Mouse (Mus musculus) A20 (cell line): ENCODE data around the gene Aldh3a2.
"Not testable (repeated sequence)": the region's sequence is repeated elsewhere in the genome, so short reads cannot be mapped to it uniquely, and the experiment has no call there.

ENCODE experiments used
- DNase-seq: peaks from one replicate; pipeline ENCODE4 v3.0.0-alpha.2; 2011; ENCODE audit warnings: low read depth, low spot score

Aldh3a2 gene

DNA sequence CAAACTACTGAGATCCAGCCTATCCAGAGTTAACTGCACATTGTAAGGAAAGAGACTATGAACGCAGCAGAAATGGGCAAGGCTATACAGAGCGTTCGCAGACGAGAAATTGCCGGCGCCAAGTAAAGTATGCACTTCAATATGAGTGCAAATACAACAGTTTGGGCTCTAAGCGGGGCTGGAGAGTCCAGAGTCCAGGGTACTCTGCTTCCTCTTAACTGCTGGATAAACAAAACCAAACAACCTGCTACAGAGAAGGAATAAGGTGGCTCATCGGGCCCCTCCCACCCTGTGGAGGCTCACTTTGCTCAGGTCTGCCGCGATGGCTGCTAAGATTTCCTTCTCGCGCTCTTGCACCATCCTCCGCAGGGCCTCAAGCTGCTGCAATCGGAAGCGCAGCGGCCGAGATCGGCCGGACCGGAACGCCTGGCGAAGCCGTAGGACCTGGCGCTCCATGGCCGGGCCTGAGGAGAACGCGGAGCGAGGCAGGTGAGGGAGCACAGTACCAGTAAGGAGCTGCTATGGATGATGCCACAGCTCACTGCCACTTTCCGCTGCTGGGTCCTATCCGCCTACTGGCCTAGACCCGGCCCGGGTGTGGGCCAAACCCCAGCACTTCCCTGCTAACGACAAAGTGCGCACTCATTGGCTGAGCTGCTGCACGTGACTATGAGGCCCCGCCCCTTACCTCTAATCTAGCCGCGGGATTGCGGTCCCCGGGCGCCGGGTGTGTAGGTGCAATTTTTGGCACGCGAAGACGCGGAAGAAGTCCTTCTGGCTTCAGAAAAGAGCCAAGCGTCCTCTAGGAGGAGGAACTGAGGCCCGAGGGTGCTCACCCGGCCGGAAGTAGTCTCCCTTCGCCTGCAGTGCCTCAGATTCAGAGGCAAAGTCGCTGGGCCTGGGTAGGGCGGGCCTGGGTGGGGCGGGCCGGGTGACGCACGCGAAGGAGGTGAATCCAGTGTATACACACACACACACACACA lies at the start of gene Aldh3a2:
Gene Aldh3a2 (minus strand): TSS at position 914 of the 983 bp plus-strand sequence.
- DNase-seq = peak; percentile 98

DNA sequence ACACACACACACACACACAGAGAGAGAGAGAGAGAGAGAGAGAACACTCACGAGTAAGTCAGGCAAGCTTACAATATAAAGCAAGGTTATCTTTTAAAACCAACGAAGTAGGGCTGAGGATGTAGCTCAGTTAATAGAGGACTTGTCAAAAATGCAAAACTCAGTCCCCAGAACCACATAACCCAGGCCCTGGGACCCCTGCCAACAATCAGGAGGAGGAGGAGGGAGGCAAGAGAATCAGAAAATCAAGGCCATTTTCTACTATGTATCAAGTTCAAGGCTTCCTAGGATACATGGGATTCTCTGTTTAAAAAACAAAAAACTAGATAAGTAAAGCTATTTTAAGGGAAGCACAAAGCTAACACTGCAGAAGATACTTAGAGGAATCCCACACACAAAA lies 49.6 kb upstream of the Aldh3a2 start:
- DNase-seq = no peak

DNA sequence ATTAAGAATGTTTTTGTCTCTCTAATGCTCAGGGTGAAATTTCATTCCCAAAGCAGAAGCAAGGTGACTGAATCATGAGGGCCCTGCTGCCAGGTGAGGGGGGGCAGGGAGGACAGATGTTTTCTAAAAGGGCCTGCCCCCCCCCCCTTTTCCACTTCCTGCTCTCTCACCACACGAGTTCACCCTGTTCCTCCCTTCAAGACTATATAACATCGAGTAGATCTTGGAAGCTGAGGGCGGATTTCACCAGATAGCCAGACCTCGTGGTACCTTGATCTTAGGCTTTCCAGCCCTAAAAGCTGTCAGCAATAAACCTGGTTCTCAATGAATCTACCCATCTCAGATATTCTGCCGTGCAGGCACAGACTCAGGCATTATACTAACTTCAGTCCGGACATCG lies 43.1 kb upstream of the Aldh3a2 start:
- peak; percentile 28 for DNase-seq

DNA sequence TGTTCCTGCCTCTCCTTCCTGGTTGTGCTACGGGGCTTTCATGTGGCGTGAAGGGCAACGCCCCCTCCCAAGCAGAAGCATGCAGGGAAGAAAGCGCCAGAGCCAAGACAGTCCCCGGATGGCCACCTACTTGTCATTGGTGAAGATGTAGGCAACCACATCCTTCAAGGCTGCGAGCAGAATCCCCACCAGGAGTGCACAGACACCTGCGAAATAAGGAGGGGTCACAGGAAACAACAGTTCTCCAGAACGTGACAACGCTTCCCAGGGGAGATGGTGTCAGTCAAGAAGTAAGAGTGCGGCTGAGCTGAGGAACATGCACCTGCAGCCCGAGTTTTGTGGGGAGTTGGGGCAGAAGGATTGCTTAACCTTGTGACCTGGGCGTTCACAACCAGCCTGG lies 42.6 kb upstream of the Aldh3a2 start:
- DNase-seq = peak; percentile 15

DNA sequence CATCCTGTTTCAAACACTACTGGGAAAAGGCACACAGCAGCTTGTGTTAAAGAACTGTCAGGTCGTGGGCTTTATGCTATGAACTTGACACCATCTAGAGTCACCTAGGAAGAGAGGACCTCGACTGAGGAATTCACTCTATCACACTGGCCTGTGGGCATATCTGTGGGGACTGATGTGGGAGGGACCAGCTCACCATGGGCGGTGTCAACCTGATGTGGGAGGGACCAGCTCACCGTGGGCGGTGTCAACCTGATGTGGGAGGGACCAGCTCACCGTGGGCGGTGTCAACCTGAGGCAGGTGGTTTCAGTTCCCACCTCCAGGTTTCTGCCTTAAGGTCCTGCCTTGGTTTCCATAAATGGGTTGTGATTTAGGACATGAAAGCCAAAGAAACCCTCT lies 40.5 kb upstream of the Aldh3a2 start:
- peak; percentile 15 for DNase-seq

DNA sequence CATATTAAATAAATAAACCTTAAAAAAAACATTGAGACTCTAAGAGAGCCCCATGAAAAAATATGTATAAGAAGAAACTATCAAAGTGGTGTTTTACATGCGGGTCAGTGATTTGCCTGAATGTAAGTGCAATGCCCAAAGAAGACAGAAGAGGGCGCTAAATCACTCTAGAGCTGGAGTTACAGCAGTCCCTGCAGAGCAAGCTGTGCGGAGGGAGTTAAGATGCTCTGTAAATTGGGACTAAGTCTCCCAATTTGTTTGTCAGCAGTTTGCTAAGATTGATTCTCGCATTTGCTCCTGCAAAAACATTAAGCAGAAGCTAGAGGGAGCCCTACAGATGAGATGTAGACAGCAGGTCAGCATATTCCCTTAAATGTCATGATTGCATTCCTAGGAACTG lies 38.1 kb upstream of the Aldh3a2 start:
- DNase-seq = peak; percentile 78

DNA sequence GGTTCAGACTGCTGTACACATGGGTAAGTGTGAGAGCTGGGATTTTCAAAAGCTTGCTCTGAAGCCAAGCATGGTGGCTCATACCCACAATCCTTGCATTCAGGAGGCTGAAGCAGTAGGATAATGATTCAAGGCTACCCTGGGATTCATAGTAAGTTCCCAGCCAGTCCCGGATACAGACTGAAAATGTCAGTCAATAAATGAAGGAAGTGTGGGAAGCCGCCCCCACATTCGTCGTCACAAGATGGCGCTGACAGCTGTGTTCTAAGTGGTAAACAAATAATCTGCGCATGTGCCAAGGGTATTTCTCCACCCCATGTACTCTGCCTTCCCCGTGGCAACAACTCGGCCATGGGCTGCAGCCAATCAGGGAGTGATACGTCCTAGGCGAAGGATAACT lies 37.3 kb upstream of the Aldh3a2 start:
- not testable (repeated sequence) for DNase-seq

DNA sequence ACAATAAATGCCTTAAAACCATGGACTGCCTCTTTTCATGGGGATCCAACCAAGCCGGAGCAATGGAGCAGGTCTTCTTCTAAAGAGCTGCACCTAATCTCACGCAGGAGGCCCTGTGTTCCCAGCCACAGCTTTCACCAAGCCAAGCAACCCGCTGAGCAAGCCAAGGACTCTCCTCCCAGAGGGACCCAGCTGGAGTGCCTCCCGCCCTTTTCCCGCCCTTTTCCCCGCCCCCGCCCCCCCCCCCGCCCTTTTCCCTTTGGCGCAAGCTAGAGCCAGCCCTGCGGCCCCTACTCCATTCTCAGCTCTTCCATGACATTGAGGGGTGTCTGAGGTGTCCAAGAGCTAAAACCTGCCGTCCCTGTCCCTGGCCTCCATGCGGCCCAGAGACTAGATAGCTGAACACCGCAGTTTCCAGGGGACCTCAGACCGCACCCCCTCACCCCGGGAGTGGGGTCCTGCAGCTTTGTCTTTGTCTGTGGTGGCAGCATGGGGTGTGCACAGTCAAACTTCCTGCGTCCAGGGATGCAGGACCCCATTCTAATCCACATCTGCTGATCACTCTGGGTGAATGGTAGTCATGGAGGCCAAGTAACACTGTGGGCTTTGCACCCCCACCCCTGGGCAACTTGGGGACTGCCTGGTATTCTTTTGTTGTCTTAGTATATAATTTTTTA lies 33.6 kb upstream of the Aldh3a2 start:
- no peak for DNase-seq

DNA sequence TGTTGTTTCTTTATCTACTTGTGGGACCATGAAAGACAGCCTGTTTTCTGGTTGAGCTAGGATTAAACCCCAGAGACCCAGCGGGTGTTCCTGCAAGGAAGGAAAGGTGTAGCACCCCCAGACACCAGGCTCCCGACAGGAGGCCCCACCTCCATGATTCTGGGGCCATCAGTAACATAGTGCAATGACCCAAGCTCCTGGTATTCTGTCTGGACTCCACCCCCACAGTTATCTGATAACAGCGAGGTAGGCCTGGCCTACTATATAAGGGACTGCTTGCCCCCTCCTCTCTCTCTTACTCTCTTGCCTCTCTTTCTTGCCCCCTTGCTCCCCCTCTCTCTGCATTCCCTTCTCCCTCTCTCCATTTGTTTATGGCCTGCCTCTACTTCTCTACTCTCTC lies 32.9 kb upstream of the Aldh3a2 start:
- no peak for DNase-seq

DNA sequence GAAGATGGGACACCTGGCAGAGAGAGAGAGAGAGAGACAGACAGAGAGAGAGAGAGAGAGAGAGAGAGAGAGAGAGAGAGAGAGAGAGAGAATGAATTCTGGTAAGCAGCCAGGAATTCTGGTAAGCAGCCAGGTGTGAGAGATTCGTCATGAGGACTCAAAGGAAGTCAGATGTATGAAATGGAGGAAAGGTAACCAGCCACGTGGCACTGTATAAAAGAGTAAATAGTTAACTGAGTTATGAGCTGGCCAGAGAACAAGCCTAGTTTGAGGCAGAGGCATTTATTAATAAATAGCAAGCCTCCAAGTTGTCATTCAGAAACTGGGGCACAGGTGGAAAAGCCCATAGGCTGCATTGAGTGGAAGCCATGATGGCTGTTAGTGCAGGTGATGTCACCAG lies 30.6 kb upstream of the Aldh3a2 start:
- no peak for DNase-seq

DNA sequence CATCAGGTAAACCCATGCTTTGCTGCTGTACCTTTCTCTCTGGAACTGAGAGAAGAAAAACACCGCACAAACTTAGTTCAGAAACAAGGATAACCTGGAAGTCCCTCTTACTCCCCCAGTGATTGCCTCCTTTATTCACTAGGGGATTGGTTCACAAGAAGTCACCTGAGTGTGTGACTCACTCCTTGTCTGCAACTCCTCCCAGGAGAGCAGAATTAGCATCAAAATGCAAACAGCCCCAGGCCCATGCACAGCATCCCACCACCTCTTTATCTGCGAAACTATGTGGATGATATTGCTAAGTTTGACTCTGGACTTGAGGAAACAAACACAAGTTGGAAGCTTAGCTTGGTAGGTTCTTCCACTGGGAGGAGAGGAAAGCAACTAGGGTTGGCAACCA lies 30.1 kb upstream of the Aldh3a2 start:
- no peak for DNase-seq

DNA sequence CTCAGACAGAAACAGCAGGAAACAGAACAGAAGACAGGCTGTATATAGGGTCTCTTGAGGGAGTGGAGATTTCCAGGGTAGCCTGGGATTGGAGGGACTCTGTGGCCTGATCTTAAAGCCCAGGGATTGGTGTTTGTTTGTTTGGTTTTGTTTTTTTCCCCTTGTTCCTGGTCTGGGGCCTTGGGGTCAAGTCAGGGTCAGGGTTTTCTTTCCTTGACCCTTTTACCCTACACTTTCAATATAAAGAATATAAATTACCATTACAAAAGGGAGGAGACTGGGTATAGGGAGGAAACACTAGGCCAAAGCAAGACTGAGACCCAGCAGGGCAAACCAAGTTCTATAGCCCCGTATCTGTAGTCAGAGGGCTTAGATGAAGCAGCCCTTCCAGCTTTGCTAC lies 29.3 kb upstream of the Aldh3a2 start:
- DNase-seq = no peak

DNA sequence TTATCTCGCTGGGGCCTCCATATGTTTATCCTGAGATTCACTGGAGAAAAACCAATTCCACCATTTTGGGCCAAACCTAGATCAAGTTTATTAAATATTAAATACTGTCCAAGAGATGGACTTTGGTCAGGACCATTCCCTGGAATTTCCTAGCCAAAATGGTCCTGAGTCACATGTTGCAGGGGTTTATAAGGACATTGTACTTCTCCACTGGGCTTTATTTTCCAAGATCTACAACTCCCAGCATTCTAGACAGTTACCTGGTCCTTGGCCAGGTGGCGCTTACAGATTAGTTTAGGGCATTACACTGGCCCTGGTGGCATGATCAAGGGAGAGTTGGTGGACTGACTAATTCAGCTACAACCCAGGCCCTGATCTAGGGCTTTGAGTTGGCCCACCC lies 28.3 kb upstream of the Aldh3a2 start:
- no peak for DNase-seq

DNA sequence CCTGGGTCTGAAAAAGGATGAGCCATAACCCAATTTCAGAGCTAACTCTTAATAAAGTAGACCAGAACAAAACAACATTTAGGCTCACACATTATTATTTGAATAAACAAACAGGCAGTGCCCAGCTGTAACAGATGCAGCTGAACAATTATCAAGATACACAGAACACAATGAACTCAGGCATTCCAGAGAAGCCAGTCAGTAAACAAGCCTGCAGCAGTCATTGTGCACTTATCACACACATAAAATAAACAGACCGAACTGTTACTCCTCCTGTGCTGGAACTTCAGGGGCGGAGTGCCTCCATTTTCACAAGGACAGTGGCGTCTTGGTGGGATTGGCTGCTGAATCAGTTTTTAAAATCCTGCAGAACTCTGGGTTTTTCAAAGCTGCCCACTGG lies 27.2 kb upstream of the Aldh3a2 start:
- DNase-seq = no peak

DNA sequence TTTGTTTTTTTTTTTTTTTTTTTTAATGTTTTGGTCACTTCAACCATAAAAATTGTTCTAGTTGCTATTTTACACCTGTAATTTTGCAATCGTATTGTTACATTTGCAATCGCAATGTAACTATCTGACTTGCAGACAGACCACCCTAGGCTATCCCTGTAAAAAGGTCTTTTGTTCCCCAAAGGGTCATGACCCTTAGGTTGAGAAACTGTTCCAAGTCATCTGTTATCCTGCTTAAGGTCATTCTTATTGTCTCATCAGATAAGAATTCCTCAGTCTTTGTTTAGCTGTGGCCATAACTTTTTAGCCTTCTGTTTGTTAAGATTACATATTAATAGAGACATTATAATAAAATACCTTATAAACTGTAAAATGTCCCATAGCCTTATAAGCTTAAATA lies 26.0 kb upstream of the Aldh3a2 start:
- no peak for DNase-seq

DNA sequence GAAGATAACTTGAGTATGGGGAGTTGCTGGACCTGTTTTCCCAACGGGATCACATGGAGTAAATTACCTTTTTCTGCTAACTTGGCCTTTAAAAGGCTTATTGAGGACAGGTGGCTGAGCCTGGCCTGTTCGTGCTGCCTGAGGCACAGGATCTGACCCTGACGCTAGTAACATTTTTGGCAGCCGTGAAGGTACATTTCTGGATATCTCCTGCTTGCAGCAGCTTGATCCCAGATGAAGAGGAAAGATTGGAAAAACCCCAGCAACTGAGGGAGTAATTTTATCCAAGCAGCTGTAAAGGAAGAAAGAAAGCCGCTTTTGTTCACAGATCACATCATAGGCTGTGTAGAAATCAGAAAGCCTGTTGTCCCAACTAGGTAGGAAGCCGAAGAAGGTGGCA lies 17.1 kb upstream of the Aldh3a2 start:
- DNase-seq = no peak

DNA sequence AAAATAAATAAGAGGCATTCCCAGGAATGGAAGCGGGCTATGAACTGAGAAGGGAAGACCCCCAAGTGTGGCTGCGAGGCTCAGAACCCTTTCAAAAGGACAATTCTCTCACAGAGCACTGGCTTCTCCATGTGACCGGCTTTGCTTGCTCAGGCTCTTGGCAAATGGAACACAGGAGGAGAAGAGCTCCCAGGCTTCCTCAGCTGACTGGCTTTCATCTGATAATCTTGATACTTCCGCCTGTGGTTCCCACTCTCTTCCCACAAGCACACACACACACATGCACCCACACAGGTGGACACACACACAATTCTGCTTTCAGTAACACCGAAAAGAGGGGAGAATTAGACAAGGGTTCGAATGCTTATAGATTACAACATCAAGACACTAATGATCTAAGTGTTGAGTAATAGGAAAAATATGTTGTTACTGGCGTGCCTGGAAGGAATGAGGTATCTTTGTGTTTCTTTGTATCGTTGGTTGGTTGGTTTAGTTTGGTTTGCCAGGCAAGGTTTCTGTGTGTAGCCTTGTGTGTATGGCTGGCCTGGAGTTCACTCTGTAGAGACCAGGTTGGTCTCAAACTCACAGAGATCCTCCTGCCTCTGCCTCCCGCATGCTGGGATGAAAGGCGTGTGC lies 16.3 kb upstream of the Aldh3a2 start:
- DNase-seq = no peak

DNA sequence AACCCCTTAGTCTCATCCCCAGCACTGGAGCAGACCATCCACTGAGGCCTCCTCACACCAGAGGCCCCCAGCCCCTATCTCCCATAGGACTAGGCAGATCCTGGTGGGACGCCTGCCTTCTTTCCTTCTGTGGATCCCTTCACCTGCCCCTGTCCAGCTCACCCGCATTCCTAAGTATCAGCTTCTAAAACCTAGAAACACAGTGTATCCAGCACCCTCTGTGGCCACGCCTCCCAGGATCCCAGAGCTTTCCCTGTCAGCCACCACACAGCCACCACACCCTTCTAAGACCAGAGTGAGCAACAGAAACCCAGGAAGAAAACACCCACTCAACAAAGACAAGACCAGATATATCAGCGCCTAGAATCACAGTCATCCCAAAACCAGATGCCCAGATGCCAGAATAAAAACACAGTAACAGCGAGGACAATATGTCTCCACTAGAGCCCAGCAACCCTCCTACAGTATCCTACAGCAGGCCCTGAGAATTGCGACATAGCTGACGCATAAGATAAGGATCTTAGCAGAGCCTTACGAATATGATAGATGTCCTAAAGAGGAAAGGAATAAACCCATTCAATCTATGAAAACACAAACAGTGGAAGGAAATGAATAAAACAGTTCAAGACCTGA lies 11.3 kb upstream of the Aldh3a2 start:
- no peak for DNase-seq

DNA sequence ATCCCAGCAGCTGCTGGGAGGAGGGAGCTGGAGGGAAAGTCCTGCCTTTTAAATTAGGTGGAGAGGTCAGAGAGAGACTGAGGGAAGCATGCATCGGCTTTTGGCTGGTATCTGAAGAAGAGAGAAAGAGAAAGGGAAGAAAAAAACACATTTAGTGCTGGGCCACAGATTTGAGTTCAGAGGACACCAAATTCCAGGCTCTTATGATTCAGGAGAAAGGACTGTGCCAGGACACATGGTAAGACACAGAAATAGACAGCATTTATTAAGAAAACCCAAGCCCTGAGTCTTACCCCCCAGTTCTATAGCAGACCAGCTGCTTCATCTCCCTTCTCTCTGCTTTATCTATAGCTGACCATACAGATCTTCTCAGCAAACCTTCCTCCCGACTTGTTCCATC lies 10.7 kb upstream of the Aldh3a2 start:
- DNase-seq = no peak

DNA sequence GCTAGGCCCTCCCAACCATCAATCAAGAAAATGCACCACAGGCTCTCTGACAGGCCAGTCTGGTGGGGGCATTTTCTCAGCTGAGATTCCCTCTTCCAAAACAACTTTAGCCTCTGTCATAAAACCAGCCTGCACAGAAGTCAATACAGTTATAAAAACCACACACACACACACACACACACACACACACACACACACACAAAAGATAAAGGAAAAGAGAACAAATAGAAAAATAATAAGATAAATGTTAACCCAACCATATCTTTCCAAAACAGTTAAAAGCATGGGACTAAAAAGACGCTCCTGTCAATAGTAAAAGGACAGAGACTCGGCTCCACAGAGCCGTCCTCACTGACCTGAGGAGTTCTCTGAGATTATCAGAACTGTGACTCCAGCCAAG lies 9.2 kb upstream of the Aldh3a2 start:
- no peak for DNase-seq

DNA sequence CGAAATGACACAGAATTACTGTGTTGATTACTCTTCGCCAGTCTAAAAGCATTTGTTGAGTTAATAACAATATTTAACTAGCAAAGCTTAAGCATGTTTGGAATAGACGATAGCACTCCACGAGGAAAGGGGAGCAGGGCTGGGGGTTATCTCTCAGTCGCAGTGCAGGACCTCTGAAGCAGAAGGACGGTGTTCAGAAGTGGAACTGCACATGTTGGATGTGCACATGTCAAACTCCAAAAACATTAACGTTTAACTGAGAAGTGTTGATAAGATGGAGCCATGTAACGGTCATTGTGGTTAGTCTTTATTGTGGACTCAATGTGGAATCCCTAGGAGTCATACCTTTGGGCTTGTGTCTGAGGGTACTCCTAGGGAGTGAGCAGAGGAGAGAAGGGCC lies 7.8 kb upstream of the Aldh3a2 start:
- DNase-seq = no peak

DNA sequence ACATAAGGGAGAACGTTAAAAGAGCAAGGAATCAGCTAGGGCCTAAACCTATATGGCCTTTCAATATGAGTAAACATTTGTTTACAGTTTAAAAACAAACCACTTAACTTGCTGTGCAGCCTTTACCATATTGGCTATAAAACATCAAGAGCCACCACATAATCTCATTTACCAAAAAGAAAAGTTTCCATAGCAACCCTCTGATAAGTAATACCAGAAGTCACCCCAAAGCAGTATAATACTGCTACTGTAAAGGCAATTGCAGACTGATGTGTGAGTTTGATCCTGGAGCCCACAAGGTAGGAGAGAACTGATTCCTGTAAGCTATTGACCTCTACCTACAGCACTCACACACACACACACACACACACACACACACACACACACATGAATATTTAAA lies 7.2 kb upstream of the Aldh3a2 start:
- DNase-seq = no peak
